Mouse (Mus musculus) frontal cortex, postnatal 10 days (tissue): ENCODE results near the gene Irf5.
"Not testable (repeated sequence)": the region's sequence is repeated elsewhere in the genome, so short reads cannot be mapped to it uniquely, and the experiment has no call there.

ENCODE experiments used
- DNase-seq, 2 experiments: peaks; one replicate each; pipeline ENCODE4 v3.0.0; 2022; ENCODE audit warnings: low spot score in 2 of 2, mixed read lengths in 1 of 2

Irf5 gene

GRCm38 (mm10) chr6:29527361-29528164 is 1.1 kb downstream of the Irf5 start:
- no peak for DNase-seq

- no peak for DNase-seq
These were observed 1.7 kb downstream of the Irf5 start for GRCm38 (mm10) chr6:29528165-29528505.

- DNase-seq, result no peak
These were observed 2.4 kb downstream of the Irf5 start for GRCm38 (mm10) chr6:29528561-29529443.

- no peak for DNase-seq
These were observed 3.0 kb downstream of the Irf5 start for GRCm38 (mm10) chr6:29529444-29529820.

GRCm38 (mm10) chr6:29530050-29530449 is 3.6 kb downstream of the Irf5 start:
- DNase-seq, result no peak

- no peak for DNase-seq
These were observed 8.9 kb downstream of the Irf5 start for GRCm38 (mm10) chr6:29535316-29535715.

- DNase-seq, result no peak
These were observed 10.3 kb downstream of the Irf5 start for GRCm38 (mm10) chr6:29536651-29537193.

- DNase-seq, result no peak
These were observed 10.8 kb downstream of the Irf5 start for GRCm38 (mm10) chr6:29537221-29537620.

GRCm38 (mm10) chr6:29539502-29539901 is 13.1 kb downstream of the Irf5 start:
- no peak for DNase-seq

GRCm38 (mm10) chr6:29540223-29540622 is 13.8 kb downstream of the Irf5 start:
- no peak for DNase-seq

GRCm38 (mm10) chr6:29540956-29541355 is 14.5 kb downstream of the Irf5 start:
- no peak for DNase-seq

GRCm38 (mm10) chr6:29545611-29546010 is 19.2 kb downstream of the Irf5 start:
- no peak for DNase-seq

GRCm38 (mm10) chr6:29547582-29547981 is 21.2 kb downstream of the Irf5 start:
- DNase-seq, result no peak

GRCm38 (mm10) chr6:29548086-29548485 is 21.7 kb downstream of the Irf5 start:
- DNase-seq, result no peak

- no peak for DNase-seq
These were observed 26.1 kb downstream of the Irf5 start for GRCm38 (mm10) chr6:29552526-29552925.

GRCm38 (mm10) chr6:29557112-29557511 is 30.7 kb downstream of the Irf5 start:
- DNase-seq, result no peak

- DNase-seq, result not testable (repeated sequence)
These were observed 50.0 kb downstream of the Irf5 start for GRCm38 (mm10) chr6:29576388-29576787.

GRCm38 (mm10) chr6:29580770-29581169 is 54.3 kb downstream of the Irf5 start:
- no peak for DNase-seq

GRCm38 (mm10) chr6:29581202-29581601 is 54.8 kb downstream of the Irf5 start:
- no peak for DNase-seq
